8 mouse cellular contexts compared by ENCODE assay signal in the genomic region with DNA sequence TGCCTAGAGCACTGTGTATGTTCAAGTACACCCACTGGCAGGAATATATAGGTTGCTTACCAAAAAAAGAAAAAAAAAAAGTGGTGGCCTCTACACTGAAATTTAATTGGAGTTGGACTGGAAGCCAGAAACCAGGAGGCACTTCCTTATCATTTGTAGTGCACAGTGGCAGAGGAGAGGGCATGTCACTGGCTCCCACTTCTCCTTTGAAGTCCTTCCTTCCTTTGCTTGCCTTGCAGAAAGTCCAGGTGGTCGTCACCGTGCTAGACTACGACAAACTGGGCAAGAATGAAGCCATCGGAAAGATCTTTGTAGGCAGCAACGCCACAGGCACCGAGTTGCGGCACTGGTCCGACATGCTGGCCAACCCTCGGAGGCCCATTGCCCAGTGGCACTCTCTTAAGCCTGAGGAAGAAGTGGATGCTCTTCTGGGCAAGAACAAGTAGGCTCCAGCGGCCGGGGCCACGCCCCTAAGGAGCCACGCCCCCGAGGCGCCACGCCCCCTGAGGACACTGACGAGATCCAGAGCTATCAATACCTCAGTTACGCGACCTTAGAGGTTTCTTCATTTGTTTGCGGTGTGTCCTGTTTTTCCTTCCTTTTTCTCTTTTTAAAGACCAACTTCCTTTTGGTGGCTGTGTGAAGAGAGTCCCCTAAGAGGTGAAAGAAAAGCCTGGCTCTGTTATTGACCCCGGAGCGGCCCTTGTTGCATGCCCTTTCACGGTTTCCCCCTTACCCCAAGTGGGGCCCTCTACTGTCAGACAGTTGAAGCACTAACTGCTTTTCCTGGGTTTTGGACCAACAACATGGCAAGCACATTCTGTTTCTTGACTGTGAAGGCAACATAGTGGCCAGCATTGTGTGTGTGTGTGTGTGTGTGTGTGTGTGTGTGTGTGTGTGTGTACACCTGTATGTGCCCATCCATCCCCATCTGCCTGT.
DNase-seq lines count a peak whose midpoint lies in the region; ATAC-seq and TF ChIP-seq lines count a peak whose summit lies in the region.

No protein-coding gene starts in this region.

- WGBS in heart, embryonic 15.5 days: 21% methylated on average over 23 of the region's 23 CpGs
- WGBS in liver, embryonic 14.5 days (ENCODE audit: insufficient replicate concordance): 8% methylated on average over 23 of the region's 23 CpGs
- 19% methylated on average over 23 of the region's 23 CpGs for WGBS in neural tube, embryonic 13.5 days

- H3K36me3 ChIP-seq in heart, embryonic 15.5 days: no peaks in the 10 kb centered on the region
- H3K36me3 ChIP-seq in liver, embryonic 14.5 days (replicated peaks; ENCODE audit: control insufficient read depth, insufficient read depth, low read depth): no peaks in the 10 kb centered on the region
- H3K36me3 ChIP-seq in neural tube, embryonic 13.5 days: no peaks in the 10 kb centered on the region

- H3K4me1 ChIP-seq in bone marrow macrophage, adult 2 months (ENCODE audit: control insufficient read depth, insufficient read depth, low read length): peaks cover 5% of the 10 kb centered on the region
- H3K4me1 ChIP-seq in heart, embryonic 15.5 days (replicated peaks): peaks cover 36% of the 10 kb centered on the region
- peaks cover 9 to 15% of the 10 kb centered on the region in 2 experiments for H3K4me1 ChIP-seq in liver, embryonic 14.5 days (replicated peaks; ENCODE audit: control insufficient read depth in 2 of 2, insufficient read depth in 2 of 2, low read length in 1 of 2)
- H3K4me1 ChIP-seq in neural tube, embryonic 13.5 days (replicated peaks): no peaks in the 10 kb centered on the region; the same call in 1 of the 2 replicates

- no peak for TF ChIP-seq CTCF in bone marrow macrophage, adult 2 months (IDR thresholded peaks at IDR 0.05; ENCODE audit: low read depth, low read length)
- peak; percentile 33 for TF ChIP-seq CTCF in liver, embryonic 14.5 days (IDR thresholded peaks at IDR 0.05; ENCODE audit: low read depth)

- intact Hi-C loops in heart, postnatal 25 days (cut with DNase I): loop anchor here (5.0 kb wide), 1 partner anchor 105 kb away; no protein-coding TSS in a partner anchor

- DNase-seq in heart, adult 11 months: peak; percentile 95
- no peak for DNase-seq in heart, postnatal 25 days (ENCODE audit: low spot score)
- peak; percentile 60 to 69 (median 61) for DNase-seq in liver, embryonic 14.5 days (ENCODE audit: low read depth in 3 of 3, low spot score in 3 of 3)
- no peak for DNase-seq in frontal cortex, adult 2 months (ENCODE audit: extremely low spot score in 1 of 2, low spot score in 1 of 2)
- no peak for DNase-seq in right cerebral cortex, postnatal 4 days

- H3K4me2 ChIP-seq in heart, embryonic 15.5 days: peak overlapping the region; percentile 47
- H3K4me2 ChIP-seq in liver, embryonic 14.5 days (ENCODE audit: low read depth): peak overlapping the region; percentile 47
- peak overlapping the region; percentile 26 for H3K4me2 ChIP-seq in neural tube, embryonic 13.5 days

- H3K9ac ChIP-seq in heart, embryonic 15.5 days: no peak overlapping the region
- no peak overlapping the region for H3K9ac ChIP-seq in liver, embryonic 14.5 days (replicated peaks)
- no peak overlapping the region for H3K9ac ChIP-seq in neural tube, embryonic 13.5 days

- no peak for TF ChIP-seq POLR2A in bone marrow macrophage, adult 2 months (IDR thresholded peaks at IDR 0.05; ENCODE audit: borderline replicate concordance, low read depth, low read length)

- no peak for TF ChIP-seq EP300 in liver, embryonic 14.5 days (IDR thresholded peaks at IDR 0.05; ENCODE audit: low read depth)

- H3K9me3 ChIP-seq in heart, embryonic 15.5 days (replicated peaks): no peaks in the 10 kb centered on the region
- no peaks in the 10 kb centered on the region for H3K9me3 ChIP-seq in liver, embryonic 14.5 days (ENCODE audit: control insufficient read depth, low read length)
- no peaks in the 10 kb centered on the region for H3K9me3 ChIP-seq in neural tube, embryonic 13.5 days

- no peak for ATAC-seq in heart, embryonic 15.5 days (replicated peaks; ENCODE audit: insufficient number of reproducible peaks, insufficient read depth, low FRiP score, low read depth)
- ATAC-seq in liver, embryonic 14.5 days (ENCODE audit: insufficient read depth): peak; percentile 75
- ATAC-seq in neural tube, embryonic 13.5 days (ENCODE audit: low read depth): no peak

- no peak overlapping the region for H3K27ac ChIP-seq in bone marrow macrophage, adult 2 months (ENCODE audit: insufficient read depth, low read depth, low read length)
- no peak overlapping the region for H3K27ac ChIP-seq in heart, embryonic 15.5 days
- no peak overlapping the region for H3K27ac ChIP-seq in liver, embryonic 14.5 days
- no peak overlapping the region for H3K27ac ChIP-seq in neural tube, embryonic 13.5 days (replicated peaks)

- H3K27me3 ChIP-seq in heart, embryonic 15.5 days: no peaks in the 10 kb centered on the region
- no peaks in the 10 kb centered on the region for H3K27me3 ChIP-seq in liver, embryonic 14.5 days (ENCODE audit: control insufficient read depth, insufficient read depth, low read length)
- H3K27me3 ChIP-seq in neural tube, embryonic 13.5 days: no peaks in the 10 kb centered on the region

- H3K4me3 ChIP-seq in bone marrow macrophage, adult 2 months (ENCODE audit: insufficient read depth, low read length): peak overlapping the region; percentile 52
- no peak overlapping the region for H3K4me3 ChIP-seq in heart, embryonic 15.5 days
- H3K4me3 ChIP-seq in liver, embryonic 14.5 days (ENCODE audit: insufficient read depth in 1 of 2, low read depth in 2 of 2, low read length in 2 of 2): peak overlapping the region; percentile 3 to 40
- H3K4me3 ChIP-seq in neural tube, embryonic 13.5 days: no peak overlapping the region

Comparison
In these comparisons a context has a peak if more than half of its experiments do, and no peak if none do; other contexts are left out.
1. DNase-seq: peak in heart, adult 11 months (single experiment) and liver, embryonic 14.5 days (3 of 3); none in heart, postnatal 25 days (single experiment), frontal cortex, adult 2 months (0 of 2) and right cerebral cortex, postnatal 4 days (single experiment).
2. H3K4me3 ChIP-seq: peak in bone marrow macrophage, adult 2 months (single experiment) and liver, embryonic 14.5 days (2 of 2); none in heart, embryonic 15.5 days (single experiment) and neural tube, embryonic 13.5 days (single experiment).
3. Peak in every context shown above with its lines, with median percentiles within 50 percentile points of each other: H3K4me2 ChIP-seq.